Comparison of ENCODE assay signal across 8 mouse cellular contexts in the genomic region with DNA sequence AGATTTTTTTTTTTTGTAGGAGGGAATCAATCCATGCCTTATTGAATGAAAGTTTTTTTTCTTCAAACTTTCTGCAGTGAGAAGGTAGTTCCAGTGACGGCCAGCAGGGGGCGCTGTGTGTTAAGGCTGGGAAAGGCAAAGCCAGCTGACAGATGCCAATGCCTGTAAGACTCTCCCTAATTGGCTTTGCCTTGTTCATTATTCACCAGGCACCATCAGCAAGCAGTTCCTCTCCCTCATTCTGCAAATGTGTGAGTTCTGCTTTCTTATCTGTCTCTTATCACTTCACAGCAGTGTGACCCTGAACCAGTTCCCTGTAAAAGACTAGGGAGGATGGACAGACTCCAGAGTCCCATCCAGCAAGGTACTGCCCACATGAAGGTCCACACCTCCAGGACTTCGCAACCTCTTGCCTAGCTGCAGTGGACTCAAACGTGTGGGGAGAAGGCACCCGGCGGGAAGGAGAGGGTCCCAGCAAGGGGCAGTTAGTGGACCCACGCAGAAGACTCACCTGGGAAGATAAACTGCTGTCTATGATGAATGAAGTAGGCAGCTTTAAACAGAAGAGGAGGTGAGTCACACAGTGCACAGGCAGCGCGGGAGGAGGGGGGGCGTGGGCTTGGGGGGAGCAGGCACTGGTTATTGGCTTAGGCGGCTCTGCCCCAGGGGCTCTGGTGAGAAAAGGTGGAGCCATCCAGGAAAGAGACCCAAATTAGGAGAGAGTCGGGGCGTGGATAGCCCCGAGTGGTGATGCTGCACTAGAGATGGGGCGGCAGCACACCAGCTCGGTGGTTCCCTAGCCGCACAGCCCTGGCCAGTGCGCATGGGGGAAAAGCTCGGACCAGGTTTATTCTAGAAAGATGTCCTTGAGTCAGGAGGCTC. TPM values are rescaled to one million over a fixed set of nuclear protein-coding genes. Genes with fewer than 3 reads are reported as not detected.
A peak's percentile ranks its signal among the peaks of the same experiment; 100 is the strongest.
DNase-seq lines count a peak whose midpoint lies in the region; ATAC-seq and TF ChIP-seq lines count a peak whose summit lies in the region.

No protein-coding gene starts in this region.

- peaks cover 59% of the 10 kb centered on the region for H3K36me3 ChIP-seq in heart, embryonic 12.5 days
- H3K36me3 ChIP-seq in liver, embryonic 13.5 days, result peaks cover 17% of the 10 kb centered on the region
- H3K36me3 ChIP-seq in neural tube, embryonic 15.5 days, result peaks cover 11% of the 10 kb centered on the region; the same call in 1 of the 2 replicates

- WGBS in heart, embryonic 12.5 days, result 29% methylated on average over 19 of the region's 19 CpGs
- 40% methylated on average over 19 of the region's 19 CpGs for WGBS in liver, embryonic 13.5 days (ENCODE audit: insufficient replicate concordance)
- 56% methylated on average over 19 of the region's 19 CpGs for WGBS in neural tube, embryonic 15.5 days

- H3K4me2 ChIP-seq in heart, embryonic 12.5 days, result no peak overlapping the region
- H3K4me2 ChIP-seq in liver, embryonic 13.5 days, result no peak overlapping the region
- H3K4me2 ChIP-seq in neural tube, embryonic 15.5 days, result no peak overlapping the region

- H3K4me1 ChIP-seq in bone marrow macrophage, adult 2 months (ENCODE audit: control insufficient read depth, insufficient read depth, low read length), result no peaks in the 10 kb centered on the region
- peaks cover 9% of the 10 kb centered on the region for H3K4me1 ChIP-seq in embryonic fibroblast, embryonic 13.5 days (ENCODE audit: control insufficient read depth, insufficient read depth, low read length)
- H3K4me1 ChIP-seq in heart, embryonic 12.5 days (replicated peaks), result peaks cover 9% of the 10 kb centered on the region
- H3K4me1 ChIP-seq in liver, embryonic 13.5 days (replicated peaks), result peaks cover 11% of the 10 kb centered on the region
- peaks cover 7% of the 10 kb centered on the region for H3K4me1 ChIP-seq in neural tube, embryonic 15.5 days

- TF ChIP-seq CTCF in bone marrow macrophage, adult 2 months (IDR thresholded peaks at IDR 0.05; ENCODE audit: low read depth, low read length), result peak; percentile 96
- TF ChIP-seq CTCF in embryonic fibroblast, embryonic 13.5 days (IDR thresholded peaks at IDR 0.05; ENCODE audit: borderline replicate concordance, insufficient read depth, low read length), result peak; percentile 92

- no peaks in the 10 kb centered on the region for H3K27me3 ChIP-seq in heart, embryonic 12.5 days (replicated peaks)
- H3K27me3 ChIP-seq in liver, embryonic 13.5 days, result no peaks in the 10 kb centered on the region
- no peaks in the 10 kb centered on the region for H3K27me3 ChIP-seq in neural tube, embryonic 15.5 days (replicated peaks)

- H3K9ac ChIP-seq in heart, embryonic 12.5 days, result peak overlapping the region; percentile 17; the same call in 1 of the 2 replicates
- no peak overlapping the region for H3K9ac ChIP-seq in liver, embryonic 13.5 days
- no peak overlapping the region for H3K9ac ChIP-seq in neural tube, embryonic 15.5 days (replicated peaks)

- peak; percentile 86 for DNase-seq in CD4-positive, CD25-positive, alpha-beta regulatory T cell, adult 2 months (ENCODE audit: low read depth, low spot score)
- peak; percentile 74 to 92 for DNase-seq in kidney, postnatal 25 days
- DNase-seq in liver, embryonic 13.5 days, result peak; percentile 63
- DNase-seq in testis, postnatal 10 days (ENCODE audit: low spot score), result peak; percentile 98

- no peak overlapping the region for H3K27ac ChIP-seq in bone marrow macrophage, adult 2 months (ENCODE audit: insufficient read depth, low read depth, low read length)
- H3K27ac ChIP-seq in embryonic fibroblast, embryonic 13.5 days (ENCODE audit: insufficient read depth, low read length), result no peak overlapping the region
- H3K27ac ChIP-seq in heart, embryonic 12.5 days (ENCODE audit: poor library complexity, severe bottlenecking), result no peak overlapping the region
- H3K27ac ChIP-seq in liver, embryonic 13.5 days, result no peak overlapping the region
- 0 out of 2 replicates have a peak overlapping the region, but pooled peaks have one; percentile 23 for H3K27ac ChIP-seq in neural tube, embryonic 15.5 days (replicated peaks)

- no peaks in the 10 kb centered on the region for H3K9me3 ChIP-seq in heart, embryonic 12.5 days (replicated peaks)
- no peaks in the 10 kb centered on the region for H3K9me3 ChIP-seq in liver, embryonic 13.5 days (replicated peaks)
- no peaks in the 10 kb centered on the region for H3K9me3 ChIP-seq in neural tube, embryonic 15.5 days (replicated peaks)

- no peak overlapping the region for H3K4me3 ChIP-seq in bone marrow macrophage, adult 2 months (ENCODE audit: insufficient read depth, low read length)
- H3K4me3 ChIP-seq in embryonic fibroblast, embryonic 13.5 days (ENCODE audit: insufficient read depth, low read length), result no peak overlapping the region
- no peak overlapping the region for H3K4me3 ChIP-seq in heart, embryonic 12.5 days
- no peak overlapping the region for H3K4me3 ChIP-seq in liver, embryonic 13.5 days (replicated peaks)
- no peak overlapping the region for H3K4me3 ChIP-seq in neural tube, embryonic 15.5 days (replicated peaks)

- ATAC-seq in heart, embryonic 12.5 days (ENCODE audit: insufficient number of reproducible peaks, low FRiP score), result 0 out of 2 replicates have a peak, but pooled peaks have one; percentile 19
- peak; percentile 19; the same call in 1 of the 2 replicates for ATAC-seq in liver, embryonic 13.5 days (ENCODE audit: low read depth)
- ATAC-seq in neural tube, embryonic 15.5 days (ENCODE audit: low FRiP score), result no peak; the same call in 1 of the 2 replicates

- TF ChIP-seq POLR2A in bone marrow macrophage, adult 2 months (IDR thresholded peaks at IDR 0.05; ENCODE audit: borderline replicate concordance, low read depth, low read length), result no peak
- no peak for TF ChIP-seq POLR2A in embryonic fibroblast, embryonic 13.5 days (IDR thresholded peaks at IDR 0.05; ENCODE audit: low read depth, low read length)

RNA-seq across cellular contexts. Expression of a gene that starts 46.1 kb away (rescaled TPM):
- polyA plus RNA-seq in bone marrow macrophage, adult 2 months (2012; ENCODE audit: insufficient read depth, insufficient read length, missing spikeins), result 114 and 145 TPM in 2 replicates
- polyA plus RNA-seq in embryonic fibroblast, embryonic 13.5 days (2011; ENCODE audit: insufficient read length, low read depth, missing spikeins), result 59.6 and 71.3 TPM in 2 replicates
- 53.7 and 53.8 TPM in 2 replicates for polyA plus RNA-seq in heart, embryonic 12.5 days (2016; fragmentation: Nextera tagmentation; extraction: Ambion mirVana)
- 64.8 and 69.1 TPM in 2 replicates for polyA plus RNA-seq in liver, embryonic 13.5 days (2015; fragmentation: Nextera tagmentation; extraction: Ambion mirVana)
- polyA plus RNA-seq in neural tube, embryonic 15.5 days (2015; fragmentation: Nextera tagmentation; extraction: Ambion mirVana), result 18.3 and 67.6 TPM in 2 replicates
